Mouse (Mus musculus): ENCODE results near the gene Dhrs3. TPM values are rescaled to one million over a fixed set of nuclear protein-coding genes. Genes with fewer than 3 reads are reported as not detected.

Gene Dhrs3
- total RNA-seq, 1 experiment = 5.3 TPM

DNA sequence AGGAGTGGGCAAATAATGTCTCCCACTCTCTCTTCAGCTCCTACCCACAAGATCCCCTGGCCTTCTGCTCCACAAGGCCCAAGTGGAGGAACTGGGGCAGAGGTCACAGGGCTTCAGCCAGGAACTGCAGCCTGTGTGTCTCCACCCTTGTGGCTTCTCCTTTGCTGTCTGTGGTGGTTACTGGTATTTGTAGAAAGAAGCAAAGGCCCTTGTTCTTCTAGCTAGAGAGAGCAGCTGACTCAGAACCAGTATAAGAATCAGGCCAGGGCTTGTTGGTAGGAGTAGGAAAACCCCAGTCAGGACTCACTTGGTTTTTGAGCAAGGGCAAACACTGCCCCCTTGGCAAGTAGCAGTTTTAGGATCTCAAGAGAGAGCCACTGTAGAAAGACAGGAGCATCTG is 16.2 kb downstream of the Dhrs3 start:
- Histone ChIP-seq H3K27ac (ENCODE audit: insufficient read depth, low read depth, low read length, poor library complexity, severe bottlenecking) (no peak overlapping the region), H3K9me3 (ENCODE audit: control insufficient read depth, insufficient read depth, low read depth, low read length) (no peaks in the 10 kb centered on the region), H3K9ac (ENCODE audit: insufficient read depth, low read depth, low read length, poor library complexity, severe bottlenecking) (no peak overlapping the region), H3K4me3 (ENCODE audit: insufficient read depth in 1 of 2, low read depth in 1 of 2, low read length in 2 of 2, poor library complexity in 1 of 2, severe bottlenecking in 1 of 2) (no peak overlapping the region), H3K36me3 (ENCODE audit: control insufficient read depth, insufficient read depth, low read length, poor library complexity, severe bottlenecking) (no peaks in the 10 kb centered on the region), H3K4me1 (ENCODE audit: control insufficient read depth in 2 of 2, insufficient read depth in 2 of 2, low read length in 2 of 2, poor library complexity in 1 of 2) (0 out of 4 replicates have a peak, but pooled peaks cover 0 to 2% of the 10 kb centered on the region in 2 experiments)
- in situ Hi-C loops (cut with MboI; ENCODE audit: low sequenced_read_pairs in 2 of 2, unreplicated experiment in 2 of 2) = no loop called here
- no peak for DNase-seq (ENCODE audit: low read depth, low spot score)
- TF ChIP-seq HCFC1 (IDR thresholded peaks at IDR 0.05; ENCODE audit: borderline replicate concordance, insufficient read depth, low read length) (no peak), ZNF384 (IDR thresholded peaks at IDR 0.05; ENCODE audit: low read depth, low read length) (no peak), ZC3H11A (IDR thresholded peaks at IDR 0.05; ENCODE audit: borderline replicate concordance, low read depth, low read length) (no peak), CHD2 (IDR thresholded peaks at IDR 0.05; ENCODE audit: low read depth, low read length) (no peak), MAFK (IDR thresholded peaks at IDR 0.05; ENCODE audit: insufficient read depth, low read depth, low read length) (no peak)

GRCm38 (mm10) chr4:144910281-144910680 is 17.7 kb downstream of the Dhrs3 start:
- in situ Hi-C loops (cut with MboI; ENCODE audit: low sequenced_read_pairs in 2 of 2, unreplicated experiment in 2 of 2) = no loop called here

GRCm38 (mm10) chr4:144913298-144914152 is 20.9 kb downstream of the Dhrs3 start:
- Histone ChIP-seq H3K9ac (ENCODE audit: insufficient read depth, low read depth, low read length, poor library complexity, severe bottlenecking) (no peak overlapping the region), H3K27ac (ENCODE audit: insufficient read depth, low read depth, low read length, poor library complexity, severe bottlenecking) (no peak overlapping the region), H3K36me3 (ENCODE audit: control insufficient read depth, insufficient read depth, low read length, poor library complexity, severe bottlenecking) (no peaks in the 10 kb centered on the region), H3K4me3 (ENCODE audit: insufficient read depth in 1 of 2, low read depth in 1 of 2, low read length in 2 of 2, poor library complexity in 1 of 2, severe bottlenecking in 1 of 2) (no peak overlapping the region), H3K4me1 (ENCODE audit: control insufficient read depth in 2 of 2, insufficient read depth in 2 of 2, low read length in 2 of 2, poor library complexity in 1 of 2) (peaks cover 0 to 2% of the 10 kb centered on the region in 2 experiments; a peak in 1 of 4 replicates), H3K9me3 (ENCODE audit: control insufficient read depth, insufficient read depth, low read depth, low read length) (no peaks in the 10 kb centered on the region)
- DNase-seq (ENCODE audit: low read depth, low spot score) = no peak
- no peak for TF ChIP-seq MAFK (IDR thresholded peaks at IDR 0.05; ENCODE audit: insufficient read depth, low read depth, low read length)
- TF ChIP-seq ZC3H11A (IDR thresholded peaks at IDR 0.05; ENCODE audit: borderline replicate concordance, low read depth, low read length) = no peak
- TF ChIP-seq HCFC1 (IDR thresholded peaks at IDR 0.05; ENCODE audit: borderline replicate concordance, insufficient read depth, low read length) = no peak
- no peak for TF ChIP-seq ZNF384 (IDR thresholded peaks at IDR 0.05; ENCODE audit: low read depth, low read length)
- TF ChIP-seq CHD2 (IDR thresholded peaks at IDR 0.05; ENCODE audit: low read depth, low read length) = no peak
- in situ Hi-C loops (cut with MboI; ENCODE audit: low sequenced_read_pairs in 2 of 2, unreplicated experiment in 2 of 2) = no loop called here

More at GRCm38 (mm10) chr4:144910281-144910680, 17.7 kb downstream of the Dhrs3 start:
- H3K9me3 ChIP-seq (ENCODE audit: control insufficient read depth, insufficient read depth, low read depth, low read length) = no peaks in the 10 kb centered on the region
- H3K36me3 ChIP-seq (ENCODE audit: control insufficient read depth, insufficient read depth, low read length, poor library complexity, severe bottlenecking) = no peaks in the 10 kb centered on the region
- no peak for DNase-seq (ENCODE audit: low read depth, low spot score)
- no peak overlapping the region for H3K9ac ChIP-seq (ENCODE audit: insufficient read depth, low read depth, low read length, poor library complexity, severe bottlenecking)
- no peak overlapping the region for H3K27ac ChIP-seq (ENCODE audit: insufficient read depth, low read depth, low read length, poor library complexity, severe bottlenecking)
- no peaks in the 10 kb centered on the region for H3K4me1 ChIP-seq (ENCODE audit: control insufficient read depth in 2 of 2, insufficient read depth in 2 of 2, low read length in 2 of 2, poor library complexity in 1 of 2)
- TF ChIP-seq ZC3H11A (IDR thresholded peaks at IDR 0.05; ENCODE audit: borderline replicate concordance, low read depth, low read length) (no peak), ZNF384 (IDR thresholded peaks at IDR 0.05; ENCODE audit: low read depth, low read length) (no peak), HCFC1 (IDR thresholded peaks at IDR 0.05; ENCODE audit: borderline replicate concordance, insufficient read depth, low read length) (no peak)
- H3K4me3 ChIP-seq (ENCODE audit: insufficient read depth in 1 of 2, low read depth in 1 of 2, low read length in 2 of 2, poor library complexity in 1 of 2, severe bottlenecking in 1 of 2) = no peak overlapping the region

GRCm38 (mm10) chr4:144916520-144916919 is 23.9 kb downstream of the Dhrs3 start:
- in situ Hi-C loops (cut with MboI; ENCODE audit: low sequenced_read_pairs in 2 of 2, unreplicated experiment in 2 of 2) = no loop called here
- H3K4me1 ChIP-seq (ENCODE audit: control insufficient read depth in 2 of 2, insufficient read depth in 2 of 2, low read length in 2 of 2, poor library complexity in 1 of 2) = peaks cover 0 to 2% of the 10 kb centered on the region in 2 experiments; a peak in 1 of 4 replicates
- no peak for DNase-seq (ENCODE audit: low read depth, low spot score)
- no peaks in the 10 kb centered on the region for H3K9me3 ChIP-seq (ENCODE audit: control insufficient read depth, insufficient read depth, low read depth, low read length)
- H3K27ac ChIP-seq (ENCODE audit: insufficient read depth, low read depth, low read length, poor library complexity, severe bottlenecking) = no peak overlapping the region
- H3K4me3 ChIP-seq (ENCODE audit: insufficient read depth in 1 of 2, low read depth in 1 of 2, low read length in 2 of 2, poor library complexity in 1 of 2, severe bottlenecking in 1 of 2) = no peak overlapping the region
- no peak for TF ChIP-seq CHD2 (IDR thresholded peaks at IDR 0.05; ENCODE audit: low read depth, low read length)
- no peak for TF ChIP-seq HCFC1 (IDR thresholded peaks at IDR 0.05; ENCODE audit: borderline replicate concordance, insufficient read depth, low read length)
- peak; percentile 66 for TF ChIP-seq MAFK (IDR thresholded peaks at IDR 0.05; ENCODE audit: insufficient read depth, low read depth, low read length)
- TF ChIP-seq ZNF384 (IDR thresholded peaks at IDR 0.05; ENCODE audit: low read depth, low read length) = no peak
- no peak for TF ChIP-seq ZC3H11A (IDR thresholded peaks at IDR 0.05; ENCODE audit: borderline replicate concordance, low read depth, low read length)
- no peaks in the 10 kb centered on the region for H3K36me3 ChIP-seq (ENCODE audit: control insufficient read depth, insufficient read depth, low read length, poor library complexity, severe bottlenecking)
- no peak overlapping the region for H3K9ac ChIP-seq (ENCODE audit: insufficient read depth, low read depth, low read length, poor library complexity, severe bottlenecking)

Measured in ES-E14 (cell line).